Mouse (Mus musculus): Measurements from ENCODE around the gene Ube3b. TPM values are rescaled to one million over a fixed set of nuclear protein-coding genes. Genes with fewer than 3 reads are reported as not detected.

Gene Ube3b
- polyA plus RNA-seq, 1 experiment from 2014 or later, result 36.4 TPM

GRCm38 (mm10) chr5:114359586-114359985, 20.8 kb upstream of the Ube3b start:
- no peak overlapping the region for H3K4me3 ChIP-seq (ENCODE audit: low read length)
- no peaks in the 10 kb centered on the region for H3K9me3 ChIP-seq (ENCODE audit: control insufficient read depth, low read length)
- H3K36me3 ChIP-seq (ENCODE audit: control insufficient read depth, insufficient read depth, low read length), result peaks cover 13% of the 10 kb centered on the region
- H3K27me3 ChIP-seq (replicated peaks; ENCODE audit: control insufficient read depth, insufficient read depth, low read length), result no peaks in the 10 kb centered on the region
- 33% methylated on average over 8 of the region's 8 CpGs for WGBS
- H3K27ac ChIP-seq (ENCODE audit: low read length), result peak overlapping the region; percentile 65
- H3K9ac ChIP-seq (ENCODE audit: low read depth, low read length), result no peak overlapping the region
- no peak overlapping the region for H3K4me2 ChIP-seq (ENCODE audit: low read depth, low read length)
- peaks cover 26% of the 10 kb centered on the region for H3K4me1 ChIP-seq (ENCODE audit: control insufficient read depth, insufficient read depth, low read length)
- ATAC-seq, result no peak

- no peaks in the 10 kb centered on the region for H3K27me3 ChIP-seq (replicated peaks; ENCODE audit: control insufficient read depth, insufficient read depth, low read length)
- no peak for ATAC-seq
- no peak overlapping the region for H3K9ac ChIP-seq (ENCODE audit: low read depth, low read length)
- 83% methylated on average over 15 of the region's 15 CpGs for WGBS
- no peak overlapping the region for H3K4me2 ChIP-seq (ENCODE audit: low read depth, low read length)
- no peaks in the 10 kb centered on the region for H3K9me3 ChIP-seq (ENCODE audit: control insufficient read depth, low read length)
- no peak overlapping the region for H3K27ac ChIP-seq (ENCODE audit: low read length)
- H3K4me1 ChIP-seq (ENCODE audit: control insufficient read depth, insufficient read depth, low read length), result peaks cover 40% of the 10 kb centered on the region
- H3K36me3 ChIP-seq (ENCODE audit: control insufficient read depth, insufficient read depth, low read length), result peaks cover 18% of the 10 kb centered on the region
- no peak overlapping the region for H3K4me3 ChIP-seq (ENCODE audit: low read length)
Measured at GRCm38 (mm10) chr5:114360968-114361367, 19.4 kb upstream of the Ube3b start.

GRCm38 (mm10) chr5:114365043-114365752, 15.2 kb upstream of the Ube3b start:
- ATAC-seq, result peak; percentile 90
- no peaks in the 10 kb centered on the region for H3K9me3 ChIP-seq (ENCODE audit: control insufficient read depth, low read length)
- H3K27me3 ChIP-seq (replicated peaks; ENCODE audit: control insufficient read depth, insufficient read depth, low read length), result no peaks in the 10 kb centered on the region
- H3K4me1 ChIP-seq (ENCODE audit: control insufficient read depth, insufficient read depth, low read length), result peaks cover 35% of the 10 kb centered on the region
- 64% methylated on average over 23 of the region's 23 CpGs for WGBS
- peak overlapping the region; percentile 58 for H3K9ac ChIP-seq (ENCODE audit: low read depth, low read length)
- peak overlapping the region; percentile 34 for H3K4me2 ChIP-seq (ENCODE audit: low read depth, low read length)
- H3K36me3 ChIP-seq (ENCODE audit: control insufficient read depth, insufficient read depth, low read length), result peaks cover 38% of the 10 kb centered on the region
- H3K4me3 ChIP-seq (ENCODE audit: low read length), result no peak overlapping the region
- H3K27ac ChIP-seq (ENCODE audit: low read length), result peak overlapping the region; percentile 90

- Histone ChIP-seq H3K4me1 (ENCODE audit: control insufficient read depth, insufficient read depth, low read length) (peaks cover 64% of the 10 kb centered on the region), H3K27ac (ENCODE audit: low read length) (no peak overlapping the region), H3K27me3 (replicated peaks; ENCODE audit: control insufficient read depth, insufficient read depth, low read length) (no peaks in the 10 kb centered on the region), H3K4me3 (ENCODE audit: low read length) (no peak overlapping the region), H3K36me3 (ENCODE audit: control insufficient read depth, insufficient read depth, low read length) (peaks cover 34% of the 10 kb centered on the region), H3K9me3 (ENCODE audit: control insufficient read depth, low read length) (no peaks in the 10 kb centered on the region), H3K4me2 (ENCODE audit: low read depth, low read length) (no peak overlapping the region), H3K9ac (ENCODE audit: low read depth, low read length) (no peak overlapping the region)
- ATAC-seq, result no peak
- WGBS, result 74% methylated on average over 14 of the region's 14 CpGs
Measured at GRCm38 (mm10) chr5:114368121-114368520, 12.3 kb upstream of the Ube3b start.

- Histone ChIP-seq H3K27ac (ENCODE audit: low read length) (peak overlapping the region; percentile 97; the same call in 1 of the 2 replicates), H3K4me3 (ENCODE audit: low read length) (no peak overlapping the region), H3K9me3 (ENCODE audit: control insufficient read depth, low read length) (no peaks in the 10 kb centered on the region), H3K27me3 (replicated peaks; ENCODE audit: control insufficient read depth, insufficient read depth, low read length) (no peaks in the 10 kb centered on the region), H3K36me3 (ENCODE audit: control insufficient read depth, insufficient read depth, low read length) (peaks cover 29% of the 10 kb centered on the region), H3K9ac (ENCODE audit: low read depth, low read length) (peak overlapping the region; percentile 45), H3K4me1 (ENCODE audit: control insufficient read depth, insufficient read depth, low read length) (peaks cover 67% of the 10 kb centered on the region), H3K4me2 (ENCODE audit: low read depth, low read length) (no peak overlapping the region)
- WGBS, result 79% methylated on average over 16 of the region's 16 CpGs
- ATAC-seq, result no peak
Measured at GRCm38 (mm10) chr5:114368803-114369496, 11.5 kb upstream of the Ube3b start.

GRCm38 (mm10) chr5:114369921-114370320, 10.5 kb upstream of the Ube3b start:
- 71% methylated on average over 9 of the region's 9 CpGs for WGBS
- Histone ChIP-seq H3K9ac (ENCODE audit: low read depth, low read length) (peak overlapping the region; percentile 45), H3K27ac (ENCODE audit: low read length) (peak overlapping the region; percentile 97), H3K9me3 (ENCODE audit: control insufficient read depth, low read length) (no peaks in the 10 kb centered on the region), H3K36me3 (ENCODE audit: control insufficient read depth, insufficient read depth, low read length) (peaks cover 29% of the 10 kb centered on the region), H3K4me2 (ENCODE audit: low read depth, low read length) (peak overlapping the region; percentile 4; the same call in 1 of the 2 replicates), H3K4me3 (ENCODE audit: low read length) (no peak overlapping the region), H3K4me1 (ENCODE audit: control insufficient read depth, insufficient read depth, low read length) (peaks cover 70% of the 10 kb centered on the region), H3K27me3 (replicated peaks; ENCODE audit: control insufficient read depth, insufficient read depth, low read length) (no peaks in the 10 kb centered on the region)
- no peak for ATAC-seq

GRCm38 (mm10) chr5:114370371-114370776, 10.0 kb upstream of the Ube3b start:
- WGBS, result 31% methylated on average over 9 of the region's 9 CpGs
- Histone ChIP-seq H3K27ac (ENCODE audit: low read length) (peak overlapping the region; percentile 97), H3K36me3 (ENCODE audit: control insufficient read depth, insufficient read depth, low read length) (peaks cover 29% of the 10 kb centered on the region), H3K4me2 (ENCODE audit: low read depth, low read length) (peak overlapping the region; percentile 37; the same call in 1 of the 2 replicates), H3K9me3 (ENCODE audit: control insufficient read depth, low read length) (no peaks in the 10 kb centered on the region), H3K27me3 (replicated peaks; ENCODE audit: control insufficient read depth, insufficient read depth, low read length) (no peaks in the 10 kb centered on the region), H3K4me3 (ENCODE audit: low read length) (no peak overlapping the region), H3K4me1 (ENCODE audit: control insufficient read depth, insufficient read depth, low read length) (peaks cover 70% of the 10 kb centered on the region), H3K9ac (ENCODE audit: low read depth, low read length) (peak overlapping the region; percentile 62)
- peak; percentile 8; the same call in 1 of the 2 replicates for ATAC-seq

- Histone ChIP-seq H3K4me1 (ENCODE audit: control insufficient read depth, insufficient read depth, low read length) (peaks cover 71% of the 10 kb centered on the region), H3K27me3 (replicated peaks; ENCODE audit: control insufficient read depth, insufficient read depth, low read length) (no peaks in the 10 kb centered on the region), H3K4me3 (ENCODE audit: low read length) (peak overlapping the region; percentile 12; the same call in 1 of the 2 replicates), H3K36me3 (ENCODE audit: control insufficient read depth, insufficient read depth, low read length) (peaks cover 22% of the 10 kb centered on the region), H3K9me3 (ENCODE audit: control insufficient read depth, low read length) (no peaks in the 10 kb centered on the region), H3K27ac (ENCODE audit: low read length) (peak overlapping the region; percentile 97), H3K4me2 (ENCODE audit: low read depth, low read length) (peak overlapping the region; percentile 37), H3K9ac (ENCODE audit: low read depth, low read length) (peak overlapping the region; percentile 62)
- WGBS, result 20% methylated on average over 3 of the region's 3 CpGs
- no peak for ATAC-seq
Measured at GRCm38 (mm10) chr5:114371331-114371730, 9.1 kb upstream of the Ube3b start.

GRCm38 (mm10) chr5:114371731-114372473, 8.5 kb upstream of the Ube3b start:
- peak overlapping the region; percentile 12; the same call in 1 of the 2 replicates for H3K4me3 ChIP-seq (ENCODE audit: low read length)
- H3K27me3 ChIP-seq (replicated peaks; ENCODE audit: control insufficient read depth, insufficient read depth, low read length), result no peaks in the 10 kb centered on the region
- H3K36me3 ChIP-seq (ENCODE audit: control insufficient read depth, insufficient read depth, low read length), result peaks cover 16% of the 10 kb centered on the region
- H3K9me3 ChIP-seq (ENCODE audit: control insufficient read depth, low read length), result no peaks in the 10 kb centered on the region
- 40% methylated on average over 25 of the region's 25 CpGs for WGBS
- peak; percentile 19 for ATAC-seq
- peak overlapping the region; percentile 37 for H3K4me2 ChIP-seq (ENCODE audit: low read depth, low read length)
- peak overlapping the region; percentile 97 for H3K27ac ChIP-seq (ENCODE audit: low read length)
- H3K4me1 ChIP-seq (ENCODE audit: control insufficient read depth, insufficient read depth, low read length), result peaks cover 76% of the 10 kb centered on the region
- peak overlapping the region; percentile 62 for H3K9ac ChIP-seq (ENCODE audit: low read depth, low read length)

Measured in intestine, embryonic 16.5 days (tissue).